Mouse (Mus musculus): ENCODE results near the gene Cep128. TPM values are rescaled to one million over a fixed set of nuclear protein-coding genes. Genes with fewer than 3 reads are reported as not detected.

Cep128 gene
- total and polyA plus RNA-seq, 2 experiments, result 0.67 to 1.2 TPM

- peak; percentile 21 for DNase-seq (ENCODE audit: extremely low read depth, low read depth, low spot score)
- H3K27me3 ChIP-seq (ENCODE audit: control insufficient read depth, insufficient read depth, low read length), result no peaks in the 10 kb centered on the region
- 49% methylated on average over 3 of the region's 3 CpGs for WGBS
Observed at GRCm38 (mm10) chr12:91268974-91269373, 115.2 kb downstream of the Cep128 start.

GRCm38 (mm10) chr12:91266014-91266413, 118.2 kb downstream of the Cep128 start:
- DNase-seq (ENCODE audit: extremely low read depth, low read depth, low spot score), result no peak
- no peaks in the 10 kb centered on the region for H3K79me2 ChIP-seq (ENCODE audit: control insufficient read depth, insufficient read depth, low read length)
- WGBS, result 94% methylated on average over 2 of the region's 2 CpGs
- TF ChIP-seq CTCF (IDR thresholded peaks at IDR 0.05; ENCODE audit: low read depth, low read length), result no peak
- no peak for TF ChIP-seq POLR2A (IDR thresholded peaks at IDR 0.05; ENCODE audit: extremely low read depth, insufficient read depth, low read length)
- H3K36me3 ChIP-seq (ENCODE audit: control insufficient read depth, insufficient read depth, low read length), result no peaks in the 10 kb centered on the region
- H3K4me3 ChIP-seq (ENCODE audit: insufficient read depth, low read depth, low read length), result no peak overlapping the region
- no peak overlapping the region for H3K27ac ChIP-seq (replicated peaks; ENCODE audit: insufficient read depth, low read depth, low read length)
- H3K9ac ChIP-seq (ENCODE audit: low read depth, low read length), result no peak overlapping the region
- no peaks in the 10 kb centered on the region for H3K4me1 ChIP-seq (ENCODE audit: control insufficient read depth, insufficient read depth, low read length)
- no peaks in the 10 kb centered on the region for H3K27me3 ChIP-seq (ENCODE audit: control insufficient read depth, insufficient read depth, low read length)

More at GRCm38 (mm10) chr12:91268974-91269373, 115.2 kb downstream of the Cep128 start:
- no peak overlapping the region for H3K4me3 ChIP-seq (ENCODE audit: insufficient read depth, low read depth, low read length)
- no peaks in the 10 kb centered on the region for H3K36me3 ChIP-seq (ENCODE audit: control insufficient read depth, insufficient read depth, low read length)
- H3K9ac ChIP-seq (ENCODE audit: low read depth, low read length), result no peak overlapping the region
- no peaks in the 10 kb centered on the region for H3K4me1 ChIP-seq (ENCODE audit: control insufficient read depth, insufficient read depth, low read length)
- TF ChIP-seq POLR2A (IDR thresholded peaks at IDR 0.05; ENCODE audit: extremely low read depth, insufficient read depth, low read length) (no peak), CTCF (IDR thresholded peaks at IDR 0.05; ENCODE audit: low read depth, low read length) (no peak)
- H3K27ac ChIP-seq (replicated peaks; ENCODE audit: insufficient read depth, low read depth, low read length), result no peak overlapping the region
- no peaks in the 10 kb centered on the region for H3K79me2 ChIP-seq (ENCODE audit: control insufficient read depth, insufficient read depth, low read length)

GRCm38 (mm10) chr12:91265462-91265861, 118.7 kb downstream of the Cep128 start:
- WGBS, result 39% methylated on average over 5 of the region's 5 CpGs
- Histone ChIP-seq H3K4me1 (ENCODE audit: control insufficient read depth, insufficient read depth, low read length) (no peaks in the 10 kb centered on the region), H3K36me3 (ENCODE audit: control insufficient read depth, insufficient read depth, low read length) (no peaks in the 10 kb centered on the region), H3K27ac (replicated peaks; ENCODE audit: insufficient read depth, low read depth, low read length) (no peak overlapping the region), H3K27me3 (ENCODE audit: control insufficient read depth, insufficient read depth, low read length) (no peaks in the 10 kb centered on the region), H3K4me3 (ENCODE audit: insufficient read depth, low read depth, low read length) (no peak overlapping the region), H3K9ac (ENCODE audit: low read depth, low read length) (no peak overlapping the region), H3K79me2 (ENCODE audit: control insufficient read depth, insufficient read depth, low read length) (no peaks in the 10 kb centered on the region)
- no peak for TF ChIP-seq CTCF (IDR thresholded peaks at IDR 0.05; ENCODE audit: low read depth, low read length)
- TF ChIP-seq POLR2A (IDR thresholded peaks at IDR 0.05; ENCODE audit: extremely low read depth, insufficient read depth, low read length), result no peak
- peak; percentile 33 for DNase-seq (ENCODE audit: extremely low read depth, low read depth, low spot score)

- H3K79me2 ChIP-seq (ENCODE audit: control insufficient read depth, insufficient read depth, low read length), result no peaks in the 10 kb centered on the region
- H3K36me3 ChIP-seq (ENCODE audit: control insufficient read depth, insufficient read depth, low read length), result peaks cover 4% of the 10 kb centered on the region
- 89% methylated on average over 3 of the region's 3 CpGs for WGBS
- no peaks in the 10 kb centered on the region for H3K4me1 ChIP-seq (ENCODE audit: control insufficient read depth, insufficient read depth, low read length)
- H3K27me3 ChIP-seq (ENCODE audit: control insufficient read depth, insufficient read depth, low read length), result no peaks in the 10 kb centered on the region
- TF ChIP-seq POLR2A (IDR thresholded peaks at IDR 0.05; ENCODE audit: extremely low read depth, insufficient read depth, low read length) (no peak), CTCF (IDR thresholded peaks at IDR 0.05; ENCODE audit: low read depth, low read length) (no peak)
- H3K27ac ChIP-seq (replicated peaks; ENCODE audit: insufficient read depth, low read depth, low read length), result no peak overlapping the region
- no peak overlapping the region for H3K4me3 ChIP-seq (ENCODE audit: insufficient read depth, low read depth, low read length)
- no peak for DNase-seq (ENCODE audit: extremely low read depth, low read depth, low spot score)
- no peak overlapping the region for H3K9ac ChIP-seq (ENCODE audit: low read depth, low read length)
Observed at GRCm38 (mm10) chr12:91264828-91265355, 119.3 kb downstream of the Cep128 start.

- Histone ChIP-seq H3K36me3 (ENCODE audit: control insufficient read depth, insufficient read depth, low read length) (peaks cover 4% of the 10 kb centered on the region), H3K4me1 (ENCODE audit: control insufficient read depth, insufficient read depth, low read length) (no peaks in the 10 kb centered on the region), H3K4me3 (ENCODE audit: insufficient read depth, low read depth, low read length) (no peak overlapping the region), H3K9ac (ENCODE audit: low read depth, low read length) (no peak overlapping the region), H3K79me2 (ENCODE audit: control insufficient read depth, insufficient read depth, low read length) (no peaks in the 10 kb centered on the region), H3K27me3 (ENCODE audit: control insufficient read depth, insufficient read depth, low read length) (no peaks in the 10 kb centered on the region), H3K27ac (replicated peaks; ENCODE audit: insufficient read depth, low read depth, low read length) (no peak overlapping the region)
- TF ChIP-seq POLR2A (IDR thresholded peaks at IDR 0.05; ENCODE audit: extremely low read depth, insufficient read depth, low read length) (no peak), CTCF (IDR thresholded peaks at IDR 0.05; ENCODE audit: low read depth, low read length) (no peak)
- DNase-seq (ENCODE audit: extremely low read depth, low read depth, low spot score), result no peak
- WGBS, result 95% methylated on average over 3 of the region's 3 CpGs
Observed at GRCm38 (mm10) chr12:91263705-91264104, 120.5 kb downstream of the Cep128 start.

GRCm38 (mm10) chr12:91262801-91263200, 121.4 kb downstream of the Cep128 start:
- H3K36me3 ChIP-seq (ENCODE audit: control insufficient read depth, insufficient read depth, low read length), result peaks cover 4% of the 10 kb centered on the region
- no peak overlapping the region for H3K4me3 ChIP-seq (ENCODE audit: insufficient read depth, low read depth, low read length)
- no peak overlapping the region for H3K9ac ChIP-seq (ENCODE audit: low read depth, low read length)
- no peaks in the 10 kb centered on the region for H3K4me1 ChIP-seq (ENCODE audit: control insufficient read depth, insufficient read depth, low read length)
- no peak overlapping the region for H3K27ac ChIP-seq (replicated peaks; ENCODE audit: insufficient read depth, low read depth, low read length)
- H3K27me3 ChIP-seq (ENCODE audit: control insufficient read depth, insufficient read depth, low read length), result no peaks in the 10 kb centered on the region
- WGBS, result 89% methylated on average over 3 of the region's 3 CpGs
- TF ChIP-seq POLR2A (IDR thresholded peaks at IDR 0.05; ENCODE audit: extremely low read depth, insufficient read depth, low read length), result no peak
- no peaks in the 10 kb centered on the region for H3K79me2 ChIP-seq (ENCODE audit: control insufficient read depth, insufficient read depth, low read length)
- DNase-seq (ENCODE audit: extremely low read depth, low read depth, low spot score), result no peak
